Mouse (Mus musculus) embryonic facial prominence, embryonic 14.5 days (tissue): ENCODE measurements around the gene Glrp1. TPM values are rescaled to one million over a fixed set of nuclear protein-coding genes. Genes with fewer than 3 reads are reported as not detected.
A peak's percentile ranks its signal among the peaks of the same experiment; 100 is the strongest.

Experiments used
- ATAC-seq: fragments of 200-750 bp; cut with Nextera tagmentation; 2 replicates; pipeline ENCODE4 v1.8.0; 2017; ENCODE audit warnings: low read depth, moderate number of reproducible peaks, moderate TSS enrichment
- DNase-seq: peaks from one replicate; pipeline ENCODE4 v3.0.0-alpha.2; 2015; ENCODE audit warnings: low spot score
- H3K27ac ChIP-seq: fragments of 300-500 bp; sonication (generic); replicated peaks from 2 replicates; pipeline ENCODE4 v1.5.1; 2014; ENCODE audit warnings: low read depth, mild to moderate bottlenecking, low read length, moderate library complexity
- H3K27me3 ChIP-seq: fragments of 300-500 bp; sonication (generic); replicated peaks from 2 replicates; pipeline ENCODE4 v1.6.1; 2014; ENCODE audit warnings: low read length; ENCODE audit not compliant: control insufficient read depth, insufficient read depth
- H3K36me3 ChIP-seq: fragments of 300-500 bp; sonication (generic); 2 replicates; pipeline ENCODE4 v1.6.1; 2014; ENCODE audit warnings: low read length, mixed read lengths; ENCODE audit not compliant: control insufficient read depth, insufficient read depth
- H3K4me1 ChIP-seq: fragments of 300-500 bp; sonication (generic); 2 replicates; pipeline ENCODE4 v1.6.1; 2014; ENCODE audit warnings: antibody characterized with exemption, low read length; ENCODE audit not compliant: control insufficient read depth, insufficient read depth
- H3K4me2 ChIP-seq: fragments of 300-500 bp; sonication (generic); 2 replicates; pipeline ENCODE4 v1.6.1; 2014; ENCODE audit warnings: low read depth, mild to moderate bottlenecking, low read length, moderate library complexity, mixed read lengths
- H3K4me3 ChIP-seq: fragments of 300-500 bp; sonication (generic); 2 replicates; pipeline ENCODE4 v1.5.1; 2014; ENCODE audit warnings: low read depth, mild to moderate bottlenecking, low read length
- H3K9ac ChIP-seq: fragments of 300-500 bp; sonication (generic); 2 replicates; pipeline ENCODE4 v1.6.1; 2014; ENCODE audit warnings: low read depth, mild to moderate bottlenecking, low read length, moderate library complexity, mixed read lengths
- H3K9me3 ChIP-seq: fragments of 300-500 bp; sonication (generic); 2 replicates; pipeline ENCODE4 v1.6.1; 2016; ENCODE audit warnings: low read length; ENCODE audit not compliant: control insufficient read depth
- WGBS: fragments of 180-500 bp; shearing (Covaris S2); extraction: QIAGEN DNeasy Blood & Tissue Kit; methylation state at CpG from one replicate; pipeline ENCODE4 v1.1.7; 2014; 5-methylcytosine and 5-hydroxymethylcytosine counted together
- polyA plus RNA-seq: library from polyadenylated mRNA; unstranded; fragments of >200 nt; fragmentation: Nextera tagmentation; extraction: Ambion mirVana; gene quantifications from 2 replicates; pipeline ENCODE4 v1.2.1, GENCODE M21; 2014

The Glrp1 gene
- polyA plus RNA-seq, 1 experiment from 2014 or later: not detected

- no peak overlapping the region for H3K4me3 ChIP-seq
- H3K27me3 ChIP-seq: no peaks in the 10 kb centered on the region
- H3K36me3 ChIP-seq: no peaks in the 10 kb centered on the region
- H3K4me2 ChIP-seq: no peak overlapping the region
- H3K4me1 ChIP-seq: peaks cover 16% of the 10 kb centered on the region
- no peak overlapping the region for H3K9ac ChIP-seq
- H3K27ac ChIP-seq: no peak overlapping the region
- 73% methylated on average over 6 of the region's 6 CpGs for WGBS
- H3K9me3 ChIP-seq: no peaks in the 10 kb centered on the region
- DNase-seq (no peak), ATAC-seq (no peak)
These were observed 45.6 kb downstream of the Glrp1 start for GRCm38 (mm10) chr1:88464109-88464905.

- H3K4me1 ChIP-seq: peaks cover 16% of the 10 kb centered on the region
- H3K36me3 ChIP-seq: no peaks in the 10 kb centered on the region
- H3K9me3 ChIP-seq: 0 out of 2 replicates have a peak, but pooled peaks cover 3% of the 10 kb centered on the region
- H3K27me3 ChIP-seq: no peaks in the 10 kb centered on the region
- no peak overlapping the region for H3K9ac ChIP-seq
- no peak for ATAC-seq
- 0 out of 2 replicates have a peak overlapping the region, but pooled peaks have one; percentile 2 for H3K27ac ChIP-seq
- H3K4me2 ChIP-seq: no peak overlapping the region
- 77% methylated on average over 3 of the region's 3 CpGs for WGBS
- no peak for DNase-seq
- H3K4me3 ChIP-seq: no peak overlapping the region
These were observed 46.6 kb downstream of the Glrp1 start for GRCm38 (mm10) chr1:88463241-88463640.

GRCm38 (mm10) chr1:88462484-88462883 is 47.4 kb downstream of the Glrp1 start:
- ATAC-seq: peak; percentile 81
- peak; percentile 80 for DNase-seq
- Histone ChIP-seq H3K27ac (0 out of 2 replicates have a peak overlapping the region, but pooled peaks have one; percentile 2), H3K27me3 (no peaks in the 10 kb centered on the region), H3K4me1 (peaks cover 16% of the 10 kb centered on the region), H3K9ac (no peak overlapping the region), H3K36me3 (no peaks in the 10 kb centered on the region), H3K4me2 (no peak overlapping the region), H3K4me3 (no peak overlapping the region), H3K9me3 (0 out of 2 replicates have a peak, but pooled peaks cover 3% of the 10 kb centered on the region)
- 27% methylated on average over 6 of the region's 6 CpGs for WGBS

- WGBS: 53% methylated on average over 1 of the region's 1 CpGs
- peaks cover 16% of the 10 kb centered on the region for H3K4me1 ChIP-seq
- H3K9me3 ChIP-seq: 0 out of 2 replicates have a peak, but pooled peaks cover 3% of the 10 kb centered on the region
- H3K9ac ChIP-seq: no peak overlapping the region
- DNase-seq (no peak), ATAC-seq (no peak)
- H3K27ac ChIP-seq: no peak overlapping the region
- H3K27me3 ChIP-seq: no peaks in the 10 kb centered on the region
- no peak overlapping the region for H3K4me2 ChIP-seq
- H3K36me3 ChIP-seq: no peaks in the 10 kb centered on the region
- no peak overlapping the region for H3K4me3 ChIP-seq
These were observed 48.8 kb downstream of the Glrp1 start for GRCm38 (mm10) chr1:88461096-88461495.

- 84% methylated on average over 5 of the region's 5 CpGs for WGBS
- H3K4me2 ChIP-seq: no peak overlapping the region
- no peak overlapping the region for H3K27ac ChIP-seq
- H3K4me1 ChIP-seq: peaks cover 16% of the 10 kb centered on the region
- H3K9me3 ChIP-seq: 0 out of 2 replicates have a peak, but pooled peaks cover 3% of the 10 kb centered on the region
- no peaks in the 10 kb centered on the region for H3K27me3 ChIP-seq
- DNase-seq: no peak
- H3K4me3 ChIP-seq: no peak overlapping the region
- H3K9ac ChIP-seq: no peak overlapping the region
- ATAC-seq: no peak
- H3K36me3 ChIP-seq: no peaks in the 10 kb centered on the region
These were observed 50.2 kb downstream of the Glrp1 start for GRCm38 (mm10) chr1:88459655-88460054.

- H3K27me3 ChIP-seq: no peaks in the 10 kb centered on the region
- H3K9ac ChIP-seq: no peak overlapping the region
- no peak overlapping the region for H3K4me2 ChIP-seq
- DNase-seq (no peak), ATAC-seq (no peak)
- H3K27ac ChIP-seq: no peak overlapping the region
- H3K36me3 ChIP-seq: no peaks in the 10 kb centered on the region
- 0 out of 2 replicates have a peak, but pooled peaks cover 3% of the 10 kb centered on the region for H3K9me3 ChIP-seq
- peaks cover 16% of the 10 kb centered on the region for H3K4me1 ChIP-seq
- no peak overlapping the region for H3K4me3 ChIP-seq
- 87% methylated on average over 4 of the region's 4 CpGs for WGBS
These were observed 50.7 kb downstream of the Glrp1 start for GRCm38 (mm10) chr1:88459196-88459595.

- Histone ChIP-seq H3K27ac (no peak overlapping the region), H3K4me2 (no peak overlapping the region), H3K9ac (no peak overlapping the region), H3K4me3 (no peak overlapping the region), H3K36me3 (no peaks in the 10 kb centered on the region), H3K4me1 (no peaks in the 10 kb centered on the region), H3K27me3 (no peaks in the 10 kb centered on the region), H3K9me3 (0 out of 2 replicates have a peak, but pooled peaks cover 3% of the 10 kb centered on the region)
- DNase-seq (peak; percentile 86), ATAC-seq (peak; percentile 92)
- WGBS: 45% methylated on average over 14 of the region's 14 CpGs
These were observed 53.3 kb downstream of the Glrp1 start for GRCm38 (mm10) chr1:88456451-88457072.

- no peak overlapping the region for H3K9ac ChIP-seq
- no peak overlapping the region for H3K27ac ChIP-seq
- 68% methylated on average over 3 of the region's 3 CpGs for WGBS
- H3K4me1 ChIP-seq: no peaks in the 10 kb centered on the region
- no peak for DNase-seq
- no peaks in the 10 kb centered on the region for H3K27me3 ChIP-seq
- ATAC-seq: no peak
- no peak overlapping the region for H3K4me2 ChIP-seq
- 0 out of 2 replicates have a peak, but pooled peaks cover 3% of the 10 kb centered on the region for H3K9me3 ChIP-seq
- no peak overlapping the region for H3K4me3 ChIP-seq
- no peaks in the 10 kb centered on the region for H3K36me3 ChIP-seq
These were observed 54.1 kb downstream of the Glrp1 start for GRCm38 (mm10) chr1:88455761-88456160.
